Mouse (Mus musculus): ENCODE results near the gene Snd1. TPM values are rescaled to one million over a fixed set of nuclear protein-coding genes. Genes with fewer than 3 reads are reported as not detected.

The Snd1 gene
- total and polyA plus RNA-seq, 3 experiments, result 97.4 to 153 (median 109) TPM

GRCm38 (mm10) chr6:28464630-28465029 is 10.3 kb upstream of the Snd1 start:
- TF ChIP-seq GATA1 (IDR thresholded peaks at IDR 0.05; ENCODE audit: borderline replicate concordance, low read length) (no peak), POLR2AphosphoS5 (IDR thresholded peaks at IDR 0.05; ENCODE audit: insufficient replicate concordance, low read depth, low read length) (no peak), GATA2 (IDR thresholded peaks at IDR 0.05; ENCODE audit: borderline replicate concordance, low read depth, low read length) (no peak), CTCF (IDR thresholded peaks at IDR 0.05; ENCODE audit: low read depth, low read length) (no peak), TAL1 (conservative IDR thresholded peaks at IDR 0.05; ENCODE audit: low read depth, low read length) (no peak)
- Histone ChIP-seq H3K9me3 (replicated peaks) (no peaks in the 10 kb centered on the region), H3K36me3 (replicated peaks) (no peaks in the 10 kb centered on the region), H3K4me3 (ENCODE audit: low read depth, low read length) (no peak overlapping the region), H3K27me3 (ENCODE audit: insufficient read depth, low read length) (peaks cover 21% of the 10 kb centered on the region), H3K4me1 (ENCODE audit: insufficient read depth, low read depth, low read length) (no peaks in the 10 kb centered on the region)
- ATAC-seq (ENCODE audit: extremely low read depth, insufficient number of reproducible peaks, low FRiP score, poor library complexity, severe bottlenecking) (no peak), DNase-seq (ENCODE audit: low spot score) (no peak)

- Histone ChIP-seq H3K4me1 (ENCODE audit: insufficient read depth, low read depth, low read length) (no peaks in the 10 kb centered on the region), H3K4me3 (ENCODE audit: low read depth, low read length) (no peak overlapping the region), H3K36me3 (replicated peaks) (no peaks in the 10 kb centered on the region), H3K27me3 (ENCODE audit: insufficient read depth, low read length) (peaks cover 27% of the 10 kb centered on the region), H3K9me3 (replicated peaks) (no peaks in the 10 kb centered on the region)
- DNase-seq (ENCODE audit: low spot score), result no peak
- no peak for ATAC-seq (ENCODE audit: extremely low read depth, insufficient number of reproducible peaks, low FRiP score, poor library complexity, severe bottlenecking)
- TF ChIP-seq CTCF (IDR thresholded peaks at IDR 0.05; ENCODE audit: low read depth, low read length), result no peak
Measured at GRCm38 (mm10) chr6:28470017-28470602, 4.8 kb upstream of the Snd1 start.

- Histone ChIP-seq H3K9me3 (replicated peaks) (no peaks in the 10 kb centered on the region), H3K36me3 (replicated peaks) (no peaks in the 10 kb centered on the region), H3K4me3 (ENCODE audit: low read depth, low read length) (no peak overlapping the region), H3K27me3 (ENCODE audit: insufficient read depth, low read length) (peaks cover 27% of the 10 kb centered on the region), H3K4me1 (ENCODE audit: insufficient read depth, low read depth, low read length) (no peaks in the 10 kb centered on the region)
- no peak for ATAC-seq (ENCODE audit: extremely low read depth, insufficient number of reproducible peaks, low FRiP score, poor library complexity, severe bottlenecking)
- DNase-seq (ENCODE audit: low spot score), result no peak
- no peak for TF ChIP-seq CTCF (IDR thresholded peaks at IDR 0.05; ENCODE audit: low read depth, low read length)
- no peak for TF ChIP-seq POLR2AphosphoS5 (IDR thresholded peaks at IDR 0.05; ENCODE audit: insufficient replicate concordance, low read depth, low read length)
- TF ChIP-seq GATA1 (IDR thresholded peaks at IDR 0.05; ENCODE audit: borderline replicate concordance, low read length), result no peak
- TF ChIP-seq TAL1 (conservative IDR thresholded peaks at IDR 0.05; ENCODE audit: low read depth, low read length), result no peak
- TF ChIP-seq GATA2 (IDR thresholded peaks at IDR 0.05; ENCODE audit: borderline replicate concordance, low read depth, low read length), result no peak
Measured at GRCm38 (mm10) chr6:28470621-28471020, 4.3 kb upstream of the Snd1 start.

GRCm38 (mm10) chr6:28471284-28472035 is 3.5 kb upstream of the Snd1 start:
- no peaks in the 10 kb centered on the region for H3K36me3 ChIP-seq (replicated peaks)
- no peak for ATAC-seq (ENCODE audit: extremely low read depth, insufficient number of reproducible peaks, low FRiP score, poor library complexity, severe bottlenecking)
- H3K27me3 ChIP-seq (ENCODE audit: insufficient read depth, low read length), result peaks cover 27% of the 10 kb centered on the region
- DNase-seq (ENCODE audit: low spot score), result no peak
- no peaks in the 10 kb centered on the region for H3K9me3 ChIP-seq (replicated peaks)
- TF ChIP-seq TAL1 (conservative IDR thresholded peaks at IDR 0.05; ENCODE audit: low read depth, low read length) (no peak), POLR2AphosphoS5 (IDR thresholded peaks at IDR 0.05; ENCODE audit: insufficient replicate concordance, low read depth, low read length) (no peak), GATA2 (IDR thresholded peaks at IDR 0.05; ENCODE audit: borderline replicate concordance, low read depth, low read length) (no peak), CTCF (IDR thresholded peaks at IDR 0.05; ENCODE audit: low read depth, low read length) (no peak), GATA1 (IDR thresholded peaks at IDR 0.05; ENCODE audit: borderline replicate concordance, low read length) (no peak)
- H3K4me3 ChIP-seq (ENCODE audit: low read depth, low read length), result no peak overlapping the region
- H3K4me1 ChIP-seq (ENCODE audit: insufficient read depth, low read depth, low read length), result no peaks in the 10 kb centered on the region

- no peaks in the 10 kb centered on the region for H3K9me3 ChIP-seq (replicated peaks)
- TF ChIP-seq CTCF (IDR thresholded peaks at IDR 0.05; ENCODE audit: low read depth, low read length) (no peak), POLR2AphosphoS5 (IDR thresholded peaks at IDR 0.05; ENCODE audit: insufficient replicate concordance, low read depth, low read length) (no peak), GATA2 (IDR thresholded peaks at IDR 0.05; ENCODE audit: borderline replicate concordance, low read depth, low read length) (no peak)
Measured at GRCm38 (mm10) chr6:28474211-28474610, 728 bp upstream of the Snd1 start.

GRCm38 (mm10) chr6:28479865-28480751 is 5.2 kb downstream of the Snd1 start:
- DNase-seq (ENCODE audit: low spot score) (peak; percentile 98), ATAC-seq (ENCODE audit: extremely low read depth, insufficient number of reproducible peaks, low FRiP score, poor library complexity, severe bottlenecking) (peak; percentile 96)
- TF ChIP-seq GATA1 (IDR thresholded peaks at IDR 0.05; ENCODE audit: borderline replicate concordance, low read length) (no peak), TAL1 (conservative IDR thresholded peaks at IDR 0.05; ENCODE audit: low read depth, low read length) (no peak), CTCF (IDR thresholded peaks at IDR 0.05; ENCODE audit: low read depth, low read length) (no peak), GATA2 (IDR thresholded peaks at IDR 0.05; ENCODE audit: borderline replicate concordance, low read depth, low read length) (no peak), POLR2AphosphoS5 (IDR thresholded peaks at IDR 0.05; ENCODE audit: insufficient replicate concordance, low read depth, low read length) (no peak)
- Histone ChIP-seq H3K36me3 (replicated peaks) (peaks cover 31% of the 10 kb centered on the region), H3K4me1 (ENCODE audit: insufficient read depth, low read depth, low read length) (peaks cover 43% of the 10 kb centered on the region), H3K9me3 (replicated peaks) (no peaks in the 10 kb centered on the region), H3K27me3 (ENCODE audit: insufficient read depth, low read length) (no peaks in the 10 kb centered on the region), H3K4me3 (ENCODE audit: low read depth, low read length) (peak overlapping the region; percentile 93)

More at GRCm38 (mm10) chr6:28474211-28474610, 728 bp upstream of the Snd1 start:
- Histone ChIP-seq H3K27me3 (ENCODE audit: insufficient read depth, low read length) (peaks cover 27% of the 10 kb centered on the region), H3K4me3 (ENCODE audit: low read depth, low read length) (no peak overlapping the region), H3K4me1 (ENCODE audit: insufficient read depth, low read depth, low read length) (peaks cover 7% of the 10 kb centered on the region; the same call in 1 of the 2 replicates), H3K36me3 (replicated peaks) (no peaks in the 10 kb centered on the region)
- ATAC-seq (ENCODE audit: extremely low read depth, insufficient number of reproducible peaks, low FRiP score, poor library complexity, severe bottlenecking) (no peak), DNase-seq (ENCODE audit: low spot score) (no peak)

Data from G1E (cell line).